Mouse (Mus musculus) liver, adult 2 months (tissue): ENCODE measurements around the gene Prkag2.

Experiments
- CTCF ChIP-seq: fragments of 200-500 bp; IDR thresholded peaks from 2 replicates; pipeline ENCODE4 v1.5.1; 2011; ENCODE audit warnings: low read depth, low read length, control low read depth
- POLR2A ChIP-seq: fragments of 200-500 bp; IDR thresholded peaks from 2 replicates; pipeline ENCODE4 v1.6.1; 2011; ENCODE audit warnings: low read length, control low read depth; ENCODE audit not compliant: insufficient read depth; ENCODE audit errors: extremely low read depth

- TF ChIP-seq CTCF, result peak; percentile 93
- TF ChIP-seq POLR2A, result no peak
These were observed 90.0 kb downstream of the Prkag2 start for GRCm38 (mm10) chr5:25010438-25010892.
